In the genomic region with DNA sequence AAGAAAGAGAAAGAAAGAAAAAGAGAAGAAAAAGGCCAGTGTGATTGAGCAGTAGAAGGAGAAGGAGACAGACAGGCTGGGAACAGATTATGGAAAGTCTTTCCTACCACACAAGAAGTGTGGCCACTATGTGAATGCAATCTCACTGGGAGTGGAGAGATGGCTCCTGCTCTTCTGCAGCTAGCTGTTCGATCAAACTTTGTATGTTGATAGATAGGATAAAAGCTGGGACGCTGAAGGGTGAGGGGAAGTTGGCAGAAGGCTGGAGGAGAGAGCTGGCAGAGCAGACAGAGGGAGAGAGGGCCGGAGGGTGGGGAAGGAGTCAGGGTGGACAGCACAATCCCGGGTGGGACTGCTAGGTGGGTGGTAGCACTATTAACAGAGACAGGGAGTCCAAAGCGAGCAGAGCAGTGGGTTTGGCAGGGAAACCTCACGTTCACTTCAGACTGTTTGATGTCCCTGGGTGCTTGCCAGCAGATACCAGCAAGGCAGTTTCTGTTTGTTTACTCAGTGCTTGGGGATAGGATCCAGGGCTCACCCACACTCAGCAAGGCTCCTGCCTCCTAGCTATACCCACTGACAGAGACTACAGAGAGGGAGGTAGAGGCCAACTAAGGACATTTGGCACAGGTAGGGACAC, we compare ENCODE assay signal across 8 mouse cellular contexts. TPM values are rescaled to one million over a fixed set of nuclear protein-coding genes. Genes with fewer than 3 reads are reported as not detected.
DNase-seq lines count a peak whose midpoint lies in the region; ATAC-seq and TF ChIP-seq lines count a peak whose summit lies in the region.

No protein-coding gene starts in this region.

- no peak for TF ChIP-seq CTCF in heart, postnatal 0 days (IDR thresholded peaks at IDR 0.05; ENCODE audit: low read depth)
- TF ChIP-seq CTCF in small intestine, adult 2 months (IDR thresholded peaks at IDR 0.05; ENCODE audit: extremely low read depth, insufficient read length, insufficient replicate concordance, low read depth, low read length) = no peak

- no peak for TF ChIP-seq EP300 in heart, postnatal 0 days (IDR thresholded peaks at IDR 0.05; ENCODE audit: low read depth)

- H3K4me2 ChIP-seq in heart, postnatal 0 days (ENCODE audit: low read depth, low read length) = peak overlapping the region; percentile 41
- H3K4me2 ChIP-seq in forebrain, embryonic 16.5 days (ENCODE audit: low read length) = no peak overlapping the region

- intact Hi-C loops in left cerebral cortex, postnatal 14 days (cut with DNase I) = no loop called here

- DNase-seq in left cerebral cortex, adult 18-20 months (ENCODE audit: low spot score in 2 of 2) = peak; percentile 34 to 42
- no peak for DNase-seq in left cerebral cortex, adult 11 months (ENCODE audit: low spot score)
- peak; percentile 80 for DNase-seq in adrenal gland, postnatal 14 days
- DNase-seq in heart, postnatal 0 days (ENCODE audit: low spot score) = peak; percentile 69
- peak; percentile 52 to 55 for DNase-seq in left cerebral cortex, postnatal 14 days (ENCODE audit: low spot score in 2 of 2)
- DNase-seq in forebrain, embryonic 10.5 days (ENCODE audit: extremely low spot score, low spot score) = no peak

- no peaks in the 10 kb centered on the region for H3K9me3 ChIP-seq in heart, postnatal 0 days (replicated peaks; ENCODE audit: control insufficient read depth, low read length)
- H3K9me3 ChIP-seq in forebrain, embryonic 10.5 days = no peaks in the 10 kb centered on the region
- no peaks in the 10 kb centered on the region for H3K9me3 ChIP-seq in forebrain, embryonic 16.5 days (ENCODE audit: control insufficient read depth, low read length)

- no peaks in the 10 kb centered on the region for H3K36me3 ChIP-seq in heart, postnatal 0 days (replicated peaks; ENCODE audit: control insufficient read depth, insufficient read depth, low read length)
- H3K36me3 ChIP-seq in small intestine, adult 2 months (ENCODE audit: control insufficient read depth, insufficient read depth, low read length) = no peaks in the 10 kb centered on the region
- H3K36me3 ChIP-seq in forebrain, embryonic 10.5 days (replicated peaks) = no peaks in the 10 kb centered on the region
- no peaks in the 10 kb centered on the region for H3K36me3 ChIP-seq in forebrain, embryonic 16.5 days (ENCODE audit: control insufficient read depth, insufficient read depth)

- H3K4me3 ChIP-seq in heart, postnatal 0 days (ENCODE audit: low read depth, low read length) = no peak overlapping the region
- peak overlapping the region; percentile 32; the same call in 1 of the 2 replicates for H3K4me3 ChIP-seq in small intestine, adult 2 months (ENCODE audit: low read depth, low read length)
- no peak overlapping the region for H3K4me3 ChIP-seq in forebrain, embryonic 10.5 days
- H3K4me3 ChIP-seq in forebrain, embryonic 16.5 days (replicated peaks; ENCODE audit: low read length) = no peak overlapping the region

- no peaks in the 10 kb centered on the region for H3K27me3 ChIP-seq in heart, postnatal 0 days (ENCODE audit: control insufficient read depth, insufficient read depth, low read length)
- no peaks in the 10 kb centered on the region for H3K27me3 ChIP-seq in small intestine, adult 2 months (ENCODE audit: control insufficient read depth, insufficient read depth, low read length)
- H3K27me3 ChIP-seq in forebrain, embryonic 10.5 days (ENCODE audit: poor library complexity, severe bottlenecking) = no peaks in the 10 kb centered on the region
- H3K27me3 ChIP-seq in forebrain, embryonic 16.5 days (replicated peaks; ENCODE audit: control insufficient read depth, insufficient read depth, low read length) = no peaks in the 10 kb centered on the region

- TF ChIP-seq POLR2A in small intestine, adult 2 months (IDR thresholded peaks at IDR 0.05; ENCODE audit: low read depth, low read length) = no peak

- WGBS in heart, postnatal 0 days = 17% methylated on average over 6 of the region's 6 CpGs
- 14% methylated on average over 6 of the region's 6 CpGs for WGBS in small intestine, adult 2 months
- WGBS in forebrain, embryonic 10.5 days = 78% methylated on average over 6 of the region's 6 CpGs
- WGBS in forebrain, embryonic 16.5 days = 37% methylated on average over 6 of the region's 6 CpGs

- H3K4me1 ChIP-seq in heart, postnatal 0 days (ENCODE audit: control insufficient read depth, insufficient read depth) = no peaks in the 10 kb centered on the region
- peaks cover 11% of the 10 kb centered on the region; the same call in 1 of the 2 replicates for H3K4me1 ChIP-seq in small intestine, adult 2 months (ENCODE audit: control insufficient read depth, insufficient read depth, insufficient read length, low read length)
- no peaks in the 10 kb centered on the region for H3K4me1 ChIP-seq in forebrain, embryonic 10.5 days
- no peaks in the 10 kb centered on the region for H3K4me1 ChIP-seq in forebrain, embryonic 16.5 days (replicated peaks; ENCODE audit: control insufficient read depth, insufficient read depth, low read length)

- H3K27ac ChIP-seq in heart, postnatal 0 days (ENCODE audit: low read depth) = no peak overlapping the region
- H3K27ac ChIP-seq in small intestine, adult 2 months (ENCODE audit: insufficient read depth, low read depth, low read length) = peak overlapping the region; percentile 52
- no peak overlapping the region for H3K27ac ChIP-seq in forebrain, embryonic 10.5 days
- no peak overlapping the region for H3K27ac ChIP-seq in forebrain, embryonic 16.5 days (ENCODE audit: low read length)

- ATAC-seq in heart, postnatal 0 days (ENCODE audit: insufficient read depth, low read depth) = peak; percentile 79
- ATAC-seq in forebrain, embryonic 16.5 days = no peak

- H3K9ac ChIP-seq in heart, postnatal 0 days (replicated peaks; ENCODE audit: low read depth, low read length) = no peak overlapping the region
- no peak overlapping the region for H3K9ac ChIP-seq in forebrain, embryonic 16.5 days (replicated peaks; ENCODE audit: low read depth, low read length)

RNA-seq across cellular contexts. Expression of a gene that starts 35.4 kb away (rescaled TPM):
- 1 to 10 TPM; 3.2 to 4.1 TPM for total RNA-seq in left cerebral cortex, adult 18-20 months (2021)
- total RNA-seq in adrenal gland, postnatal 14 days (2021) = 24.6 and 29.7 TPM in 2 replicates
- total RNA-seq in heart, postnatal 0 days (2014; rRNA removed; ENCODE audit: low replicate concordance) = 14.2 and 15.6 TPM in 2 replicates
- 11.6 and 12.4 TPM in 2 replicates for polyA plus RNA-seq in heart, postnatal 0 days (2015; fragmentation: Nextera tagmentation; extraction: Ambion mirVana)
- 1 to 10 TPM; 2.7 to 3.9 TPM for total RNA-seq in left cerebral cortex, postnatal 14 days (2021)
- polyA plus RNA-seq in small intestine, adult 2 months (2012; rRNA removed) = 35.1 and 114 TPM in 2 replicates
- polyA plus RNA-seq in forebrain, embryonic 10.5 days (2016; fragmentation: Nextera tagmentation; extraction: Ambion mirVana) = 5.9 and 6.3 TPM in 2 replicates
- polyA plus RNA-seq in forebrain, embryonic 16.5 days (2015; fragmentation: Nextera tagmentation; extraction: Ambion mirVana) = 1.9 and 2.2 TPM in 2 replicates

Comparison
In these comparisons a context has a peak if more than half of its experiments do, and no peak if none do; other contexts are left out.
1. DNase-seq: peak in left cerebral cortex, adult 18-20 months (2 of 2), adrenal gland, postnatal 14 days (single experiment), heart, postnatal 0 days (single experiment) and left cerebral cortex, postnatal 14 days (2 of 2); none in left cerebral cortex, adult 11 months (single experiment) and forebrain, embryonic 10.5 days (single experiment).